Mouse (Mus musculus): ENCODE results near the gene Cobll1. TPM values are rescaled to one million over a fixed set of nuclear protein-coding genes. Genes with fewer than 3 reads are reported as not detected.

The Cobll1 gene
- polyA plus RNA-seq, 1 experiment = 6.3 TPM

DNA sequence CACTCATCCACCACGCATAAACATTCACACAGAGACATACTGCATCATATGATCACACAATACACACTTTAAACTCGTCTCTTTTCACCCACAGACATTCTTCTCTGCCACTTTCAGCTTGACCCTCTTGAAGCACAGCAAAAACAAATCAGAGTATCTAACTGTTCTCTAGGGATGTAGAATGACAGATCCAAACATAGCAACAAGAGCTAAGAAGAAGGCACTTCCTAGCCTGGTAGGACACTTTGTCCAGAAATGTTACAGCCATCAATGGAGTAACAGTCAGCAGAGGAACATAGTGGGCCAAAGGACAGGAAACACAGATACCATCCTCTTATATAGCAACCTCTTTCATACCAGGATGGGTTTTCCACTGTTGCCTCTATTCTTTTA lies 11.3 kb downstream of the Cobll1 start:
- H3K4me3 ChIP-seq (replicated peaks; ENCODE audit: control insufficient read depth, low read depth, low read length) = no peak overlapping the region
- no peak overlapping the region for H3K27ac ChIP-seq (ENCODE audit: control insufficient read depth, insufficient read depth, low read depth, low read length, poor library complexity)
- TF ChIP-seq CTCF (IDR thresholded peaks at IDR 0.05; ENCODE audit: control insufficient read depth, insufficient read depth, low read length) (no peak), POLR2A (IDR thresholded peaks at IDR 0.05; ENCODE audit: borderline replicate concordance, control insufficient read depth, low read depth, low read length) (no peak)
- no peaks in the 10 kb centered on the region; the same call in 1 of the 2 replicates for H3K4me1 ChIP-seq (ENCODE audit: control insufficient read depth, insufficient read depth, low read length)
- WGBS = 75% methylated on average over 2 of the region's 2 CpGs

DNA sequence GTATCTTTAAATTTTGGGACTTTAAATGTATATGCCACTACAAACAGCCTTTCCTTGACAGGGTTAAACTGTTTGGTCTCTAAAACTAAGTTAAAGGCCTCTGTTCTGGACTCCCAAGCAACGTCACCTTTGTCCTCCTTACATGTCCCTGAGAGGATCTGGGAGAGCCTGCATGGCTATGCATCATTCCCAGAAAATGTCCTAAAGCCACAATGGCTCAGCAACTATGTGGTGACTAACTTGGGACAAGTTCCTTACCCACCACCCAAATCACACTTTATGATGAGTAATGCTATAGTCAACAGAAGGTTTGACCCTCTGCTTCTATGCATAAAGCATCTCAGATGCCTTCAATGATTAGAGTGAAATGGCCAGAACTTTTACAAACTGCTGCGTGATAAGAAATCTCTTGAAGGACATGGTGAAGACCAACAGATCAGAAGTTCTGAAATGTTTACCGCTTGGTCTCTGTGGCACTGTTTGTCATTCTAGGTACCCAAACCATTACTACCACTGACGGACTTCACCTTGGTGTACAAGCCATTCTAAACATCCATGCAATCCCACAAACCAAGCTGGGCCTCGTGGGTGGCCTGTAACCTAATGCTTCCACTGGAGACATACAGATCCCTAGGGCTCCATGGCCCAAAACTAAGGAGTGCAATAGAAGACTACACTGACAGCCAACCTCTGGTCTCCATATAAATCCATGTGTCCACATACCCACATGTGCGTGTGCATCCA lies 11.9 kb downstream of the Cobll1 start:
- TF ChIP-seq POLR2A (IDR thresholded peaks at IDR 0.05; ENCODE audit: borderline replicate concordance, control insufficient read depth, low read depth, low read length) (no peak), CTCF (IDR thresholded peaks at IDR 0.05; ENCODE audit: control insufficient read depth, insufficient read depth, low read length) (no peak)
- H3K4me1 ChIP-seq (ENCODE audit: control insufficient read depth, insufficient read depth, low read length) = no peaks in the 10 kb centered on the region; the same call in 1 of the 2 replicates
- no peak overlapping the region for H3K27ac ChIP-seq (ENCODE audit: control insufficient read depth, insufficient read depth, low read depth, low read length, poor library complexity)
- 83% methylated on average over 6 of the region's 6 CpGs for whole genome bisulfite sequencing
- H3K4me3 ChIP-seq (replicated peaks; ENCODE audit: control insufficient read depth, low read depth, low read length) = no peak overlapping the region

DNA sequence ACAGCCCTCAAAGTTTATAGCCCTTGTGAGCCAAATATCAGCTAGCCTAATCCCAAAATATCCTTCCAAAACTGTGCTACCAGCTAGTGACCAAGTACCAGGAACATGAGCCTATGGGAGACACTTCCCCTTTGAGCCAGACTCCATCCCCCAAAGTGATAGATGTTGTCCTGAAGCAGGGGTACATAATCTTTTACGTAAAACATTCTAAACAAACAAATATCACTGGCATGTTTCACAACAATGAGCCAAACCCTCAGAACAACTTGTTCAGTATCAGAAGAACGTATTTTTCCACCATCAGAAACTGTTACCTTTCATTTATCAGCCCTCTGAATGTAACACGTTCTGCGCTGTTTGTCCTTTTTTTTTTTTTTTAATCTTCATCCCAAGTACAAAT lies 12.7 kb downstream of the Cobll1 start:
- WGBS = 73% methylated on average over 4 of the region's 4 CpGs

DNA sequence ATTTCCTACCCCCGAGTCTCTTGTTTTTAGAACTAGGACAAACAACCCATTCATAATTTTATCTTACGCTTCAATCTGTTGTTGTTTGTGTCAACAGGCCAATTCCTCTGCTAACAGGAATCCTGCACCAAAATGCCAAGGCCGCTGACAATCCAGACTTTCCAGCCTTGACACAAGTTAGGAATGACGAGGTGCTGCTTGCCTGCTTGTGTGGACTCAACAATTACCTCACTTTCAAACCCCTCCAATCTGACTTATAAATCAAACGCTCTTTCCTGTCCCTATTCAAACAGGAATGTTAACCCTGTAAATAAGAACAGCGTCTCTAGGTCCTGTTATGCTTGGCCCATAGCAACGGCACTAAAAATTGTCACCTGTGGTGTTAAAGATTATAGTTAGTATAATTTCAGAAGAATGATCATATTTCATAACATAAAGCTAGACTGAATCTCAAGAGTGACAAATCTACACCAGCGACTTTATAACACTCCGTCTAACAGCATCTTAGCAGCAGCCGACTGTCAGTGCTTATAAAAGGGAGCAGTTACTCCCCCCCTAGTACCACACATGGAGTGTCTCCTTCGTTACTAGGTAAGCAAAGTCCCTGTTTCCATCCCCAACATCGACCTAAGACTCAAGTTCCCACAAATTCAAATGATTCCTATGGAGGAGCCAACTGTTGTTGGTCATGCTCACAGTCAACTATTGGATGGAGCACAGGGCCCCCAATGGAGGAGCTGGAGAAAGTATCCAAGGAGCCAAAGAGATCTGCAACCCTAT lies 15.1 kb downstream of the Cobll1 start:
- Histone ChIP-seq H3K4me1 (ENCODE audit: control insufficient read depth, insufficient read depth, low read length) (no peaks in the 10 kb centered on the region), H3K27ac (ENCODE audit: control insufficient read depth, insufficient read depth, low read depth, low read length, poor library complexity) (no peak overlapping the region), H3K4me3 (replicated peaks; ENCODE audit: control insufficient read depth, low read depth, low read length) (no peak overlapping the region)
- no peak for TF ChIP-seq CTCF (IDR thresholded peaks at IDR 0.05; ENCODE audit: control insufficient read depth, insufficient read depth, low read length)
- TF ChIP-seq POLR2A (IDR thresholded peaks at IDR 0.05; ENCODE audit: borderline replicate concordance, control insufficient read depth, low read depth, low read length) = no peak
- WGBS = 82% methylated on average over 12 of the region's 12 CpGs

More for the DNA sequence above, 12.7 kb downstream of the Cobll1 start:
- Histone ChIP-seq H3K4me1 (ENCODE audit: control insufficient read depth, insufficient read depth, low read length) (no peaks in the 10 kb centered on the region), H3K27ac (ENCODE audit: control insufficient read depth, insufficient read depth, low read depth, low read length, poor library complexity) (no peak overlapping the region), H3K4me3 (replicated peaks; ENCODE audit: control insufficient read depth, low read depth, low read length) (no peak overlapping the region)
- no peak for TF ChIP-seq CTCF (IDR thresholded peaks at IDR 0.05; ENCODE audit: control insufficient read depth, insufficient read depth, low read length)
- TF ChIP-seq POLR2A (IDR thresholded peaks at IDR 0.05; ENCODE audit: borderline replicate concordance, control insufficient read depth, low read depth, low read length) = no peak

DNA sequence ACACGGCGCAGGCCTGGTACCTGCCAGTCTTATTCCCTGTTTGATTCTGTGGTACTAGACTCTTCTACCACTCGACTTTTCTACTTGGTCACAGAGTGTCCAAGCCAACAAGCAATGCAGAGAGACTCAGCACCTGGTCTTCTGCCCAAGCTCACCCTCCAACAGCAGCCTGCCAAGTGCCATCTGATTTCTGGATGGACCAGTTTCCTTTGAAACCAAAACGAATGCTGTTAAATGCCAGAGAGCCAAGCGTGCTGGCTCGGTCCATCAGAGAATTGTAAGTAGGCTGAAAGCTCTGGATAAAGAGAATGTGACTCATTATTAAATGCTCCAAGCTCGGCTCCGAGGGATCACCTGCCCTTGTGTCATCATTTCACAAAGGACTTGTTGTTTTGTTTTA lies 16.2 kb downstream of the Cobll1 start:
- 83% methylated on average over 8 of the region's 8 CpGs for WGBS
- Histone ChIP-seq H3K4me3 (replicated peaks; ENCODE audit: control insufficient read depth, low read depth, low read length) (no peak overlapping the region), H3K4me1 (ENCODE audit: control insufficient read depth, insufficient read depth, low read length) (no peaks in the 10 kb centered on the region), H3K27ac (ENCODE audit: control insufficient read depth, insufficient read depth, low read depth, low read length, poor library complexity) (no peak overlapping the region)
- TF ChIP-seq CTCF (IDR thresholded peaks at IDR 0.05; ENCODE audit: control insufficient read depth, insufficient read depth, low read length) = no peak
- TF ChIP-seq POLR2A (IDR thresholded peaks at IDR 0.05; ENCODE audit: borderline replicate concordance, control insufficient read depth, low read depth, low read length) = no peak

DNA sequence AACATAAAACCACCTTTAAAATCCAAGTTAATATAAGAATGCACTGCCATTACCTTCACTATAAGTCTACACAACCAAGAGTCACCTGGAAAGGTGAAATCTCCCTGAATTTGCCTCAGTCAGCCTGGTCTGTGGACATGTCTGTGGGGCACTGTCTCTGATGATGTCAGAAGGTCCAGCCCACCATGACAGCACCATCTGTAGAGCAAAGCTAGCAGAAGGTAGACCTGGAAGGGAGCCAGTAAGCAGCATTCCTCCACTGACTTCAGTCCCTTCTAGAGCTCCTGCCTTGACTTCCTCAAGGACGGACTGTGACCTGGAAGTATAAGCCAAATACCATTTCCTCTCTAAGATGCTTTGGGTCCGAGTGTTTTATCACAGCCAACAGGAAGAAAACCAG lies 17.6 kb downstream of the Cobll1 start:
- 73% methylated on average over 2 of the region's 2 CpGs for WGBS
- Histone ChIP-seq H3K4me1 (ENCODE audit: control insufficient read depth, insufficient read depth, low read length) (no peaks in the 10 kb centered on the region), H3K27ac (ENCODE audit: control insufficient read depth, insufficient read depth, low read depth, low read length, poor library complexity) (no peak overlapping the region), H3K4me3 (replicated peaks; ENCODE audit: control insufficient read depth, low read depth, low read length) (no peak overlapping the region)
- TF ChIP-seq CTCF (IDR thresholded peaks at IDR 0.05; ENCODE audit: control insufficient read depth, insufficient read depth, low read length) (no peak), POLR2A (IDR thresholded peaks at IDR 0.05; ENCODE audit: borderline replicate concordance, control insufficient read depth, low read depth, low read length) (no peak)

DNA sequence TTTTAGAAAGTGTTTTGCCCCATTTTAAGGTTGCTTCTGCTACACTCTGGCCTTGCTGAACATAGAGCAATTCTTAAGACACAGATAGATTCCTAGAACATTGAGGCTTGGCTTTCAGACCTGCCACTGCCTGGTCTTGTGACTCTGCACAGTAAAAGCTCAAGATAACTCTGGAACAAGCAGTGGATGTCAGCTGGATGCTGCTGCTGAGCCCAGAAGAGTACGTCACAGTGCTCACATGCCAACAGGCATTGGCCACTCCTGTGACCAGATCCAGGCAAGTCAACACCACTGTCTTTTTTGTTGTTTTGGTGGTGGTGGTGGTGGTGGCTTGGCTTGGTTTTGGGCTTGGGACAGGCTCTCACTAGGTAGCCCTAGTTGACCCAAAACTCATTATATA lies 18.6 kb downstream of the Cobll1 start:
- 85% methylated on average over 1 of the region's 1 CpGs for WGBS
- Histone ChIP-seq H3K4me3 (replicated peaks; ENCODE audit: control insufficient read depth, low read depth, low read length) (no peak overlapping the region), H3K4me1 (ENCODE audit: control insufficient read depth, insufficient read depth, low read length) (no peaks in the 10 kb centered on the region), H3K27ac (ENCODE audit: control insufficient read depth, insufficient read depth, low read depth, low read length, poor library complexity) (no peak overlapping the region)
- TF ChIP-seq POLR2A (IDR thresholded peaks at IDR 0.05; ENCODE audit: borderline replicate concordance, control insufficient read depth, low read depth, low read length) (no peak), CTCF (IDR thresholded peaks at IDR 0.05; ENCODE audit: control insufficient read depth, insufficient read depth, low read length) (no peak)

DNA sequence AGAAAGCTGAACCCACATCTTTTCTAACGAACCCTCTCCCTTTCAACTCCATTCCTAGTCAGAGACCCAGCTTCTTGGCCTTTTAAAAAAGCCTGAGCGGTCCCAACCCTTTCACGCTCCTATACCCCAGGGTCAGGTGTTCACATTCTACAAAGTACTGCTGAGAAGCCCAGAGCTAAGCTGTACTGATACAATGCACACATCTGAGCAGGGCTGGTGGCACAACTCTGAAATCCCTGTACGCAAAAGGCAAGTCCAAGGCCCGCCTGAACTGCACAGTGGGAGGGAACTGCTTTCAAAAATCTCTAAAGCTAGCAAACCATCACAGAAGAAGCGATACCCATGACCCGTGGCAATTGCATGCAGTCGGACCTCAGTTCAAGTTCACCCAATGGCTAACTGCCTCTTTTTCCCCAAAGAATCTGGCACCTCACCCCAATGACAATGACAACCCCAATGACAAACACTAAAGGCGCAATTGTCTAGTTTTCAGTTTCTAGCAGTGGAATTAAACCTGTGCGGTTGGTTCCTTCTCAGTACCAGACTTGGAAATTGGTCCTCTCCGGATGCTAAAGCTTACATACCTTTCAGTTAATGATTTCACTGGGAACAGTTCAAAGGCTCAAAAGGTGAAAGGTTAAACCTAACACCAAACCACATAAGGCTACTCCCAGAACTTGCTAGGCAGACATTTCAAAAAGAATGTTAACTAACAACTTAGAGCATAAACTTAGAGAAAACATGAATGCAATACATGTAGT lies 19.6 kb downstream of the Cobll1 start:
- TF ChIP-seq CTCF (IDR thresholded peaks at IDR 0.05; ENCODE audit: control insufficient read depth, insufficient read depth, low read length) (no peak), POLR2A (IDR thresholded peaks at IDR 0.05; ENCODE audit: borderline replicate concordance, control insufficient read depth, low read depth, low read length) (no peak)
- Histone ChIP-seq H3K4me3 (replicated peaks; ENCODE audit: control insufficient read depth, low read depth, low read length) (no peak overlapping the region), H3K27ac (ENCODE audit: control insufficient read depth, insufficient read depth, low read depth, low read length, poor library complexity) (no peak overlapping the region), H3K4me1 (ENCODE audit: control insufficient read depth, insufficient read depth, low read length) (no peaks in the 10 kb centered on the region)
- 88% methylated on average over 11 of the region's 11 CpGs for WGBS

Measured in bone marrow, adult 2 months (tissue).